Mouse (Mus musculus): ENCODE results near the gene Olfr1250. TPM values are rescaled to one million over a fixed set of nuclear protein-coding genes. Genes with fewer than 3 reads are reported as not detected.

Gene Olfr1250
- total RNA-seq (2023): not detected

DNA sequence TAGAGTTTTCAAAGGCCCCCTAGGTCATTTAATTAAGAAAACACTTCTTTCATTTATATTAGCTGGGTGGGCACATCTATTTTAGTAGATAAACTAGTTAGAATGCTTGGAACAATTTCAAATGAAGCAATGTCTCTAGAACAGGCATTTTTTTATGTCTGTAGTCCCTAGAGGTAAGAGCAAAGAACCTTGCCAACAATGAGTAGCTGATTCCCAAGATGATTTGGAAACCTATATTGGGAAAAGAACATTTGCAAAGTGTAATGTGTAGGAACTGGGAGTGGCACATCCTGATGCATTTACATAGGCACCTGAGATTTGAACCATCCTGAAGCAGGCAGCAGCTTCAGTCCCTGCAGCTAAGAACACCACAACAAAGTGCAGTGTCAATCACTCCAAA is at the start of gene Olfr1250:
TSS of gene Olfr1250 (minus strand) at position 101 of the 400 bp plus-strand sequence.

DNA sequence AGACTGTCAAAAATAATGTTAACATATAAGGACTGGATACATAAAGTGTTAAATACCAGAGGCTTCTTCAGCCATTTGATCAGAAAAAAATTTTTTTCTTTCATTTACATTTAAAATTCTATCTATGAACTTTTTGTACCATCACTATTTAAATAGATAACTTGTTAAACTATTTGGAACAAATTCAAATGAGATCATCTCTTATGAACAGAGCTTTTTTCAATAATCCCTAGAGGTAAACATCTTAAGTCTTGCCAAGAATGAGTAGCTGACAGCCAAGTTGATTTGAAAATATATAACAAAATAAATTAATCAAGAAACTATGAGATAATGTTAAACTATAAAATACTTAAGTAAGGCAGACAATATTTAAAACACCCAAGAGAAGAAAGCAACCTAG is 10.6 kb upstream of the Olfr1250 start, which contains the start of gene Olfr1251:
TSS of gene Olfr1251 (minus strand) at position 101 of the 400 bp plus-strand sequence.

DNA sequence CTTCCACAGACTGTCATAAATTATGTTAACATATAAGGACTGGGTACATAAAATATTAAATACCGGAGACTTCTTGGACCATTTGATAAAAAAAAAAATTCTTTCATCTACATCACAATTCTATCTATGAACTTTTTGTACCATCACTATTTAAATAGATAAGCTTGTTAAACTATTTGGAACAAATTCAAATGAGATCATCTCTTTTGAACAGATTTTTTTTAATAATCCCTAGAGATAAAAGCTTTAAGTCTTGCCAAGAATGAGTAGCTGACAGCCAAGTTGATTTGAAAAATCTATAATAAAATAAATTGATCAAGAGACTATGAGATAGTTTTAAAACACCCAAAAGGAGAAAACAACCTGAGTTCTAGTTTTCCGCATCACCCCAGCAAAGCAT is 26.4 kb downstream of the Olfr1250 start, which contains the start of gene Olfr1249:
TSS of gene Olfr1249 (minus strand) at position 101 of the 400 bp plus-strand sequence.

DNA sequence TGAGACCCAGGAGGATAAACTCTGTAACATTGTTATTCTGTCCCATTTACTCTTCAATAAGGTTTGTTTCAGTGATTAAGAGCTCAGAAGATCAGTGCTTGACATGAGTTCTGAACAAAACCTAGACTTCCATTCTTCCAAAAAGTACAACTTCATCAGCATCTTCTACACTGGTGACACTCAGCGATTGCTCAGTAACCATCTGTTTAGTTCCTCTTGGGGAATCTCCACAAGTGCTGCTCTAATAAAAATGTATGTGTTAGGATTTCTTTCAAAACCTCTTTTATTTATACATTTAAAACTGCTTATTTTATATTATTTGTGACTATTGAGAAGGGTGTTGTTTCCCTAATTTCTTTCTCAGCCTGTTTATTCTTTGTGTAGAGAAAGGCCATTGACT is 43.1 kb downstream of the Olfr1250 start, which contains the start of gene Olfr1248:
TSS of gene Olfr1248 (minus strand) at position 101 of the 400 bp plus-strand sequence.

DNA sequence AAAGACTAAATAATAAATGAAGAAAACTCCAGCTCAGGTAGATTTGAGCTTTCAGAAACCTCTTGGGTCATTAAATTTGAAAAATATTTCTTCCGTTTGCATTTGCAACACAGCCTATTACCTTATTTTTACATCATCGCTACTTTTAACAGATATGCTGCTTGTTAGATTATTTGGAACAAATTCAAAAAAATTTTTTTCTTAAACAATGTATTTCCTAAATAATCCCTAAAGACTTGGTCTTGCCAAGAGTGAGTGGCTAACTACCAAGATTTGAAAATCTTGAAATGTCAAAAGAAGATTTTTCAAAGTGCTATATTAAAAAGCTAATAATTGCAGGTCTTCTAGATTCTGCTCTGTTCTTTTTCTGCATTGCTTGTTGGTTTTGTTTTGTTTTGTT is 47.2 kb downstream of the Olfr1250 start, which contains the start of gene Olfr1247:
TSS of gene Olfr1247 (minus strand) at position 101 of the 400 bp plus-strand sequence.

Other genes starting within 250 kb of the Olfr1250 start
- not detected for gene Olfr1239, start 241.1 kb downstream of the Olfr1250 start, total RNA-seq (2023)
- not detected for gene Olfr1240, start 218.5 kb downstream of the Olfr1250 start, total RNA-seq (2023)
- not detected for gene Olfr1241, start 174.3 kb downstream of the Olfr1250 start, total RNA-seq (2023)
- gene Olfr1242, start 163.1 kb downstream of the Olfr1250 start, total RNA-seq (2023): not detected
- not detected for gene Olfr1243, start 130.0 kb downstream of the Olfr1250 start, total RNA-seq (2023)
- not detected for gene Olfr1245, start 83.0 kb downstream of the Olfr1250 start, total RNA-seq (2023)
- gene Olfr1246, start 68.3 kb downstream of the Olfr1250 start, total RNA-seq (2023): not detected
- not detected for gene Olfr1247, start 47.3 kb downstream of the Olfr1250 start, total RNA-seq (2023)
- not detected for gene Olfr1248, start 43.2 kb downstream of the Olfr1250 start, total RNA-seq (2023)
- gene Olfr1249, start 26.5 kb downstream of the Olfr1250 start, total RNA-seq (2023): not detected
- not detected for gene Olfr1251, start 10.5 kb upstream of the Olfr1250 start, total RNA-seq (2023)
- gene Olfr1252, start 63.5 kb upstream of the Olfr1250 start, total RNA-seq (2023): not detected
- not detected for gene Olfr1253, start 95.6 kb upstream of the Olfr1250 start, total RNA-seq (2023)
- not detected for gene Olfr1254, start 132.2 kb upstream of the Olfr1250 start, total RNA-seq (2023)
- gene Olfr1255, start 150.6 kb upstream of the Olfr1250 start, total RNA-seq (2023): not detected
- not detected for gene Olfr1256, start 180.1 kb upstream of the Olfr1250 start, total RNA-seq (2023)
- gene Olfr48, start 186.7 kb upstream of the Olfr1250 start, total RNA-seq (2023): not detected
- not detected for gene Olfr1257, start 217.0 kb upstream of the Olfr1250 start, total RNA-seq (2023)

Data from CD4-positive naive resting alpha-beta T cell, adult 76 days (primary cell).